Mouse (Mus musculus) MEL (cell line): ENCODE data around the gene Mmab. TPM values are rescaled to one million over a fixed set of nuclear protein-coding genes. Genes with fewer than 3 reads are reported as not detected.

ENCODE experiments used
- DNase-seq: peaks from one replicate; pipeline ENCODE4 v3.0.0; 2011; ENCODE audit warnings: low read depth, low spot score
- H3K27ac ChIP-seq: 2 replicates; pipeline ENCODE4 v1.5.1; 2012; ENCODE audit warnings: low read depth, mild to moderate bottlenecking, control low read depth, low read length, moderate library complexity; ENCODE audit not compliant: control insufficient read depth
- H3K27me3 ChIP-seq, 2 experiments: fragments of 150-350 bp in 1 of 2; sonication (generic) in 1 of 2; 2 replicates each; pipeline ENCODE4 v1.6.1; 2012; ENCODE audit warnings: low read length in 2 of 2, mild to moderate bottlenecking in 2 of 2, improper control_type of control experiment in 1 of 2, moderate library complexity in 1 of 2; ENCODE audit not compliant: insufficient read depth in 2 of 2, control insufficient read depth in 1 of 2
- H3K36me3 ChIP-seq, 2 experiments: 2 replicates each; pipeline ENCODE4 v1.6.1; 2012 to 2014; ENCODE audit warnings: low read length in 2 of 2, improper control_type of control experiment in 1 of 2, inconsistent platforms in 1 of 2, mild to moderate bottlenecking in 1 of 2; ENCODE audit not compliant: insufficient read depth in 2 of 2, control insufficient read depth in 1 of 2
- H3K4me1 ChIP-seq, 2 experiments: fragments of 150-350 bp in 1 of 2; sonication (generic) in 1 of 2; 2 replicates each; pipeline ENCODE4 v1.6.1; 2012; ENCODE audit warnings: low read length in 2 of 2, improper control_type of control experiment in 1 of 2, mild to moderate bottlenecking in 1 of 2; ENCODE audit not compliant: insufficient read depth in 2 of 2, control insufficient read depth in 1 of 2
- H3K4me3 ChIP-seq, 2 experiments: fragments of 150-350 bp in 1 of 2; sonication (generic) in 1 of 2; 2 replicates each; pipeline ENCODE4 v1.5.1; 2012; ENCODE audit warnings: low read depth in 2 of 2, low read length in 2 of 2, mild to moderate bottlenecking in 2 of 2, moderate library complexity in 2 of 2, control low read depth in 1 of 2, improper control_type of control experiment in 1 of 2; ENCODE audit not compliant: control insufficient read depth in 1 of 2, insufficient read depth in 1 of 2
- H3K79me2 ChIP-seq: 2 replicates; pipeline ENCODE4 v1.6.1; 2012; ENCODE audit warnings: mild to moderate bottlenecking, low read length, moderate library complexity; ENCODE audit not compliant: control insufficient read depth, poor library complexity, insufficient read depth
- H3K9ac ChIP-seq: 2 replicates; pipeline ENCODE4 v1.6.1; 2012; ENCODE audit warnings: low read depth, mild to moderate bottlenecking, control low read depth, low read length, moderate library complexity; ENCODE audit not compliant: control insufficient read depth, poor library complexity, severe bottlenecking
- H3K9me3 ChIP-seq: fragments of 150-350 bp; sonication (generic); replicated peaks from 2 replicates; pipeline ENCODE4 v1.6.1; 2012; ENCODE audit warnings: mild to moderate bottlenecking, low read length, improper control_type of control experiment, moderate library complexity; ENCODE audit not compliant: insufficient read depth
- CHD1 ChIP-seq: IDR thresholded peaks from 2 replicates; pipeline ENCODE4 v1.6.1; 2012; ENCODE audit warnings: low read depth, mild to moderate bottlenecking, inconsistent platforms, low read length, improper control_type of control experiment
- CHD2 ChIP-seq: IDR thresholded peaks from 2 replicates; pipeline ENCODE4 v1.6.1; 2011; ENCODE audit warnings: low read length, improper control_type of control experiment
- CTCF ChIP-seq, 3 experiments: IDR thresholded peaks in 2 of 3; conservative IDR thresholded peaks in 1 of 3; 2 replicates each; pipeline ENCODE4 v1.5.1; 2011 to 2012; ENCODE audit warnings: low read length in 3 of 3, low read depth in 2 of 3, mild to moderate bottlenecking in 2 of 3, improper control_type of control experiment in 1 of 3, inconsistent platforms in 1 of 3, mixed read lengths in 1 of 3, moderate library complexity in 1 of 3; ENCODE audit not compliant: control insufficient read depth in 1 of 3, insufficient read depth in 1 of 3, poor library complexity in 1 of 3, severe bottlenecking in 1 of 3
- E2F4 ChIP-seq: IDR thresholded peaks from 2 replicates; pipeline ENCODE4 v1.6.1; 2011; ENCODE audit warnings: low read depth, low read length, improper control_type of control experiment, borderline replicate concordance
- EP300 ChIP-seq, 2 experiments: IDR thresholded peaks; 2 replicates each; pipeline ENCODE4 v1.6.1; 2011; ENCODE audit warnings: improper control_type of control experiment in 2 of 2, low read length in 2 of 2, low read depth in 1 of 2, mild to moderate bottlenecking in 1 of 2
- ETS1 ChIP-seq: IDR thresholded peaks from 2 replicates; pipeline ENCODE4 v1.6.1; 2012; ENCODE audit warnings: low read depth, mild to moderate bottlenecking, inconsistent platforms, low read length, improper control_type of control experiment, moderate library complexity
- GABPA ChIP-seq: IDR thresholded peaks from 2 replicates; pipeline ENCODE4 v1.6.1; 2012; ENCODE audit warnings: low read depth, mild to moderate bottlenecking, inconsistent platforms, low read length, improper control_type of control experiment, moderate library complexity
- GATA1 ChIP-seq: IDR thresholded peaks from 2 replicates; pipeline ENCODE4 v1.6.1; 2011; ENCODE audit warnings: low read depth, low read length, improper control_type of control experiment
- HCFC1 ChIP-seq: IDR thresholded peaks from 2 replicates; pipeline ENCODE4 v1.6.1; 2012; ENCODE audit warnings: low read depth, mild to moderate bottlenecking, inconsistent platforms, low read length, improper control_type of control experiment, moderate library complexity
- MAX ChIP-seq: IDR thresholded peaks from 2 replicates; pipeline ENCODE4 v1.6.1; 2011; ENCODE audit warnings: low read length, improper control_type of control experiment
- MAZ ChIP-seq: IDR thresholded peaks from 2 replicates; pipeline ENCODE4 v1.6.1; 2012; ENCODE audit warnings: low read depth, mild to moderate bottlenecking, inconsistent platforms, low read length, improper control_type of control experiment
- MEF2A ChIP-seq: IDR thresholded peaks from 2 replicates; pipeline ENCODE4 v1.6.1; 2014; ENCODE audit warnings: low read depth, mild to moderate bottlenecking, inconsistent platforms, low read length, improper control_type of control experiment; ENCODE audit not compliant: poor library complexity, insufficient replicate concordance, severe bottlenecking; ENCODE audit errors: extremely low read depth
- MXI1 ChIP-seq: IDR thresholded peaks from 2 replicates; pipeline ENCODE4 v1.6.1; 2011; ENCODE audit warnings: mild to moderate bottlenecking, low read depth, low read length, improper control_type of control experiment
- POLR2A ChIP-seq, 2 experiments: IDR thresholded peaks; 2 replicates each; pipeline ENCODE4 v1.6.1; 2011 to 2012; ENCODE audit warnings: low read length in 2 of 2, mild to moderate bottlenecking in 2 of 2, control low read depth in 1 of 2, improper control_type of control experiment in 1 of 2, low read depth in 1 of 2, moderate library complexity in 1 of 2; ENCODE audit not compliant: control insufficient read depth in 1 of 2, insufficient read depth in 1 of 2, poor library complexity in 1 of 2
- POLR2AphosphoS2 ChIP-seq: IDR thresholded peaks from 2 replicates; pipeline ENCODE4 v1.6.1; 2011; ENCODE audit warnings: low read length, improper control_type of control experiment
- POLR2AphosphoS5 ChIP-seq: IDR thresholded peaks from 2 replicates; pipeline ENCODE4 v1.6.1; 2012; ENCODE audit warnings: low read depth, borderline replicate concordance, mild to moderate bottlenecking, inconsistent platforms, low read length, moderate library complexity, mixed read lengths
- RAD21 ChIP-seq: IDR thresholded peaks from 2 replicates; pipeline ENCODE4 v1.6.1; 2011; ENCODE audit warnings: mild to moderate bottlenecking, low read depth, low read length, improper control_type of control experiment
- SMC3 ChIP-seq: IDR thresholded peaks from 2 replicates; pipeline ENCODE4 v1.6.1; 2011; ENCODE audit warnings: low read depth, low read length, improper control_type of control experiment
- TBP ChIP-seq: IDR thresholded peaks from 2 replicates; pipeline ENCODE4 v1.8.0; 2011; ENCODE audit warnings: low read depth, low read length, improper control_type of control experiment
- TCF12 ChIP-seq: IDR thresholded peaks from 2 replicates; pipeline ENCODE4 v1.6.1; 2014; ENCODE audit warnings: low read depth, mild to moderate bottlenecking, inconsistent platforms, low read length, improper control_type of control experiment, moderate library complexity
- USF1 ChIP-seq: IDR thresholded peaks from 2 replicates; pipeline ENCODE4 v1.6.1; 2014; ENCODE audit warnings: low read depth, mild to moderate bottlenecking, inconsistent platforms, low read length, improper control_type of control experiment, moderate library complexity
- ZKSCAN1 ChIP-seq: IDR thresholded peaks from 2 replicates; pipeline ENCODE4 v1.6.1; 2012; ENCODE audit warnings: low read depth, mild to moderate bottlenecking, inconsistent platforms, low read length, improper control_type of control experiment, moderate library complexity
- ZMIZ1 ChIP-seq: IDR thresholded peaks from 2 replicates; pipeline ENCODE4 v1.6.1; 2012; ENCODE audit warnings: low read depth, mild to moderate bottlenecking, inconsistent platforms, low read length, improper control_type of control experiment, moderate library complexity
- polyA plus RNA-seq, 2 experiments: library from polyadenylated mRNA; stranded (reverse) in 1 of 2; unstranded in 1 of 2; fragments of >175 nt in 1 of 2; fragments of >200 nt in 1 of 2; gene quantifications; 2 replicates each; pipeline versions ENCODE4 v1.2.1 to v1.2.4; 2012; ENCODE audit warnings: low replicate concordance in 2 of 2, low read depth in 1 of 2; ENCODE audit not compliant: insufficient read length in 2 of 2, insufficient read depth in 1 of 2, missing spikeins in 1 of 2
- total RNA-seq: library from RNA; depleted of rRNA; stranded (reverse); fragments of 300-350 nt; gene quantifications from 2 replicates; pipeline ENCODE4 v1.2.3, GENCODE M21; 2012

Gene Mmab
- total and polyA plus RNA-seq, 3 experiments = 10.4 to 21.0 TPM; not detected in 1

GRCm38 (mm10) chr5:114429781-114430180 lies 14.1 kb downstream of the Mmab start:
- H3K27me3 ChIP-seq = no peaks in the 10 kb centered on the region
- TF ChIP-seq GABPA (no peak), MAZ (no peak), ZMIZ1 (no peak), EP300 (IDR thresholded peaks at IDR 0.05; ENCODE audit: low read depth in 1 of 2, low read length in 2 of 2) (no peak), HCFC1 (no peak), CHD1 (no peak), MAX (no peak), MXI1 (no peak), MEF2A (no peak), POLR2AphosphoS2 (no peak), USF1 (no peak), ETS1 (no peak), RAD21 (no peak), CTCF (IDR thresholded peaks at IDR 0.05 in 2 of 3, conservative IDR thresholded peaks at IDR 0.05 in 1 of 3; ENCODE audit: control insufficient read depth in 1 of 3, insufficient read depth in 1 of 3, low read depth in 2 of 3, low read length in 3 of 3, poor library complexity in 1 of 3, severe bottlenecking in 1 of 3) (no peak), E2F4 (no peak), POLR2AphosphoS5 (no peak), GATA1 (no peak), TCF12 (no peak), ZKSCAN1 (no peak), POLR2A (IDR thresholded peaks at IDR 0.05; ENCODE audit: control insufficient read depth in 1 of 2, insufficient read depth in 1 of 2, low read depth in 1 of 2, low read length in 2 of 2, poor library complexity in 1 of 2) (no peak)
- H3K4me3 ChIP-seq = no peak overlapping the region
- no peaks in the 10 kb centered on the region for H3K79me2 ChIP-seq
- H3K4me1 ChIP-seq = no peaks in the 10 kb centered on the region
- DNase-seq = no peak
- H3K9ac ChIP-seq = no peak overlapping the region
- H3K36me3 ChIP-seq = no peaks in the 10 kb centered on the region
- no peak overlapping the region for H3K27ac ChIP-seq
- no peaks in the 10 kb centered on the region for H3K9me3 ChIP-seq

- no peak for DNase-seq
Observed at GRCm38 (mm10) chr5:114428621-114429020, 15.2 kb downstream of the Mmab start.

More at GRCm38 (mm10) chr5:114428621-114429020, 15.2 kb downstream of the Mmab start:
- Histone ChIP-seq H3K79me2 (no peaks in the 10 kb centered on the region), H3K4me1 (no peaks in the 10 kb centered on the region), H3K9ac (no peak overlapping the region), H3K27me3 (no peaks in the 10 kb centered on the region), H3K4me3 (no peak overlapping the region), H3K36me3 (no peaks in the 10 kb centered on the region), H3K27ac (no peak overlapping the region), H3K9me3 (no peaks in the 10 kb centered on the region)
- TF ChIP-seq HCFC1 (no peak), ZKSCAN1 (no peak), MAX (no peak), ETS1 (no peak), SMC3 (no peak), TBP (no peak), EP300 (IDR thresholded peaks at IDR 0.05; ENCODE audit: low read depth in 1 of 2, low read length in 2 of 2) (no peak), CHD1 (no peak), E2F4 (no peak), CHD2 (no peak)
